Mouse (Mus musculus): Measurements from ENCODE around the gene Lsm4.

DNA sequence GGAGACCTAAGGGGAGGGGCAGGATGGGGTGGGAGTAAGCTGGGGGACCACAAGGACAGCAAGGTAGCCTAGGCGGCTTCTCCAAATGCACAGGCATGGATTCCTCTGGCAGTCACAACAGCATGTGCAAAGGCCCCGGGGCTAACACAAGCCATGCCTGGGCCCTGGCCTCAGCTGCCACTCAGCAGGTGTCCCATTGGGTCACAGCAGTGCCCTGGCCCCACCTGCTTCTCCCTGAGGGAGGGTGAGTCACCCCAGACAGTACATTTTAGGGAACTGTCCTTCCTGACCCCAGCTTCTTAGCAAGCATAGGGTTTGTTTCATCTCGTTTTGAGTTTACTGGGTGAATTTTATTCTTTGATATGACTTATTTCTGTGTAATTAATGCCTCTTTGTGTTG is 9.6 kb downstream of the Lsm4 start:
- TF ChIP-seq POLR2A (IDR thresholded peaks at IDR 0.05; ENCODE audit: low read depth, low read length) (no peak), CTCF (IDR thresholded peaks at IDR 0.05; ENCODE audit: borderline replicate concordance, insufficient read depth, low read length) (no peak)

Measured in embryonic fibroblast, embryonic 13.5 days (primary cell).